15 mouse cellular contexts compared by ENCODE assay signal in genomic region chr2:13450470-13450869, GRCm38 (mm10). TPM values are rescaled to one million over a fixed set of nuclear protein-coding genes. Genes with fewer than 3 reads are reported as not detected.
DNase-seq lines count a peak whose midpoint lies in the region; ATAC-seq and TF ChIP-seq lines count a peak whose summit lies in the region.
"Had no signal": no experiment of that assay in that cellular context is flagged by ENCODE, and none has a peak within 500 bp of the region (broad histone marks: within the 10 kb centered on the region; RNA-seq: fewer than 3 reads in every experiment).

No protein-coding gene starts in this region.

- H3K4me2 ChIP-seq in myocyte (ENCODE audit: low read depth): peak overlapping the region; percentile 39
- H3K4me2 ChIP-seq: liver, embryonic 13.5 days had no signal

- no peak overlapping the region for H3ac ChIP-seq in myocyte (ENCODE audit: control insufficient read depth, insufficient read length)

- no peak for TF ChIP-seq POLR2A in myocyte (IDR thresholded peaks at IDR 0.05; ENCODE audit: insufficient read length, low read depth)

- ATAC-seq in megakaryocyte-erythroid progenitor cell, adult 5-6 weeks (replicated peaks; ENCODE audit: low FRiP score, low TSS enrichment, poor library complexity, severe bottlenecking): no peak
- no peak for ATAC-seq in monocyte, adult 5-6 weeks (replicated peaks; ENCODE audit: insufficient number of reproducible peaks, low FRiP score, low TSS enrichment, poor library complexity, severe bottlenecking)

- peak; percentile 13 for DNase-seq in heart, adult 8-10 months (ENCODE audit: low spot score)
- DNase-seq in heart, postnatal 25 days (ENCODE audit: low spot score): no peak
- peak; percentile 51 for DNase-seq in embryo, embryonic 10.5 days (ENCODE audit: low spot score)
- DNase-seq in hindlimb bud, embryonic 11.5 days (ENCODE audit: extremely low spot score, low read depth, low spot score): peak; percentile 44
- no peak for DNase-seq in spleen, postnatal 4 days (ENCODE audit: low spot score in 2 of 2)
- DNase-seq: cerebellum, adult 9-10 months; gastrocnemius, postnatal 10 days; kidney, adult 8-10 months; layer of hippocampus, postnatal 36 days; liver, embryonic 13.5 days; lung, postnatal 4 days had no signal

- H3K27me3 ChIP-seq in myocyte (ENCODE audit: control insufficient read depth, insufficient read depth, insufficient read length): no peaks in the 10 kb centered on the region
- H3K27me3 ChIP-seq: liver, embryonic 13.5 days had no signal

- no peaks in the 10 kb centered on the region for H3K36me3 ChIP-seq in myocyte (ENCODE audit: control insufficient read depth, insufficient read depth)
- H3K36me3 ChIP-seq: liver, embryonic 13.5 days had no signal

- intact Hi-C loops in heart, postnatal 25 days (cut with DNase I): no loop called here

- H3K79me2 ChIP-seq in myocyte (ENCODE audit: control insufficient read depth, insufficient read depth): no peaks in the 10 kb centered on the region

- no peak overlapping the region for H3K4me3 ChIP-seq in myocyte
- H3K4me3 ChIP-seq: liver, embryonic 13.5 days had no signal

TF ChIP-seq in myocyte, 11 proteins besides CTCF, POLR2A, EP300 and RAD21:
- TF ChIP-seq MYOD1 (IDR thresholded peaks at IDR 0.05; ENCODE audit: control insufficient read depth in 1 of 3, insufficient read length in 2 of 3, low read depth in 2 of 3) (no peak), E2F4 (IDR thresholded peaks at IDR 0.05; ENCODE audit: insufficient read depth) (no peak), POLR2AphosphoS2 (IDR thresholded peaks at IDR 0.05; ENCODE audit: insufficient read length, low read depth) (no peak), TCF3 (IDR thresholded peaks at IDR 0.05; ENCODE audit: insufficient read length, low read depth) (no peak), TCF12 (IDR thresholded peaks at IDR 0.05; ENCODE audit: insufficient read depth, poor library complexity, severe bottlenecking) (no peak), REST (IDR thresholded peaks at IDR 0.05; ENCODE audit: insufficient read depth, insufficient read length) (no peak), CEBPB (IDR thresholded peaks at IDR 0.05; ENCODE audit: insufficient read depth, poor library complexity, severe bottlenecking) (no peak), MYOG (IDR thresholded peaks at IDR 0.05; ENCODE audit: control insufficient read depth in 1 of 3, insufficient read depth in 1 of 3, insufficient read length in 2 of 3, low read depth in 2 of 3) (no peak), USF1 (IDR thresholded peaks at IDR 0.05; ENCODE audit: low read depth) (no peak)
TF ChIP-seq in myocyte: peak in this region for 0.

RNA-seq across cellular contexts. Expression of gene Cubn, which starts 41.1 kb away (rescaled TPM):
- 1 to 10 TPM in 2 of 4 experiments, under 1 TPM in 2; 0.95 to 1.4 (median 1.1) TPM for total RNA-seq in heart, adult 8-10 months (2022)
- total RNA-seq in heart, postnatal 25 days (2021): 1 to 10 TPM in 1 of 2 experiments, under 1 TPM in 1; 0.94 to 1.2 TPM
- 0.23 TPM for polyA plus RNA-seq in myocyte (2012; fragmentation: generic; extraction: Trizol)
- not detected in 2 replicates for total RNA-seq in megakaryocyte-erythroid progenitor cell, adult 5-6 weeks (2014; fragmentation: Nextera tagmentation)
- not detected in 2 replicates for total RNA-seq in megakaryocyte-erythroid progenitor cell, adult 5-6 weeks (2017)
- total RNA-seq in monocyte, adult 5-6 weeks (2017): not detected in 3 replicates
- polyA plus RNA-seq: thymus, postnatal 0 days had no signal

Comparison
In these comparisons a context has a peak if more than half of its experiments do, and no peak if none do; other contexts are left out.
1. DNase-seq: peak in heart, adult 8-10 months (single experiment), embryo, embryonic 10.5 days (single experiment) and hindlimb bud, embryonic 11.5 days (single experiment); none in heart, postnatal 25 days (single experiment) and spleen, postnatal 4 days (0 of 2).